Mouse (Mus musculus) olfactory bulb, adult 2 months (tissue): ENCODE results near the gene Ddb1. TPM values are rescaled to one million over a fixed set of nuclear protein-coding genes. Genes with fewer than 3 reads are reported as not detected.

Experiments used
- H3K27ac ChIP-seq: fragments of 200-500 bp; 2 replicates; pipeline ENCODE4 v1.5.1; 2012; ENCODE audit warnings: low read depth, low read length; ENCODE audit not compliant: insufficient read depth
- H3K4me1 ChIP-seq: fragments of 200-500 bp; 2 replicates; pipeline ENCODE4 v1.6.1; 2012; ENCODE audit warnings: low read length; ENCODE audit not compliant: control insufficient read depth, insufficient read depth
- H3K4me3 ChIP-seq: fragments of 200-500 bp; 2 replicates; pipeline ENCODE4 v1.5.1; 2012; ENCODE audit warnings: mild to moderate bottlenecking, low read depth, low read length, moderate library complexity; ENCODE audit not compliant: insufficient read depth
- CTCF ChIP-seq: fragments of 200-500 bp; IDR thresholded peaks from 2 replicates; pipeline ENCODE4 v1.5.1; 2012; ENCODE audit warnings: low read depth, mild to moderate bottlenecking, low read length, moderate library complexity; ENCODE audit not compliant: insufficient read depth
- POLR2A ChIP-seq: fragments of 200-500 bp; IDR thresholded peaks from 2 replicates; pipeline ENCODE4 v1.6.1; 2012; ENCODE audit warnings: mild to moderate bottlenecking, low read depth, low read length, moderate library complexity; ENCODE audit not compliant: insufficient read depth
- WGBS: fragments of 180-500 bp; shearing (Covaris S2); methylation state at CpG from one replicate; pipeline ENCODE4 v1.1.7; 2018; 5-methylcytosine and 5-hydroxymethylcytosine counted together
- polyA plus RNA-seq: library from polyadenylated mRNA; stranded (reverse); fragments of >200 nt; gene quantifications from 2 replicates; pipeline ENCODE4 v1.2.4, GENCODE M21; 2012; ENCODE audit warnings: low replicate concordance; ENCODE audit not compliant: missing spikeins, insufficient read depth, insufficient read length

Ddb1 gene
- polyA plus RNA-seq, 1 experiment: not detected

DNA sequence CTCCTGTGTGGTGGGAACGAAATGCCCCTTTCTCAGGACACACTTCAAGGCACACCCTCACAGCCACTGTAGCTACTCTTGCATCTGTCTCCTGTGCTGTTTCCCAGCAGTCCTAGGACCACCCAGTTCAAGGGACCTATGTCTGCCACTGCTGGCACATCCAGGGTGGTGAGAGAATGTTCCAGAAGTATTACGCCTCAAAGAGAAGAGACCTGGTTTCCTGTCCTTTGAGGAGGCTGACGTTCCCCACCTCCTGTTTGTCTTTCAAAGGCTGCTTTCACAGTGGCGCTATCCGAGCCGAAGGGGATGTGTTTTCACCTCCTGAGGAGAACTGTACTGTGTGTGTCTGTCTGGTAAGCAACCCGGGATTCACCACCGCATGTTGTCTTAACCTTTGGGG, 43.0 kb downstream of the Ddb1 start:
- TF ChIP-seq POLR2A (no peak), CTCF (no peak)
- no peak overlapping the region for H3K4me3 ChIP-seq
- no peaks in the 10 kb centered on the region for H3K4me1 ChIP-seq
- H3K27ac ChIP-seq: no peak overlapping the region
- WGBS: 73% methylated on average over 8 of the region's 8 CpGs

- WGBS: 66% methylated on average over 3 of the region's 3 CpGs
- H3K4me1 ChIP-seq: no peaks in the 10 kb centered on the region
- H3K4me3 ChIP-seq: no peak overlapping the region
- TF ChIP-seq POLR2A (no peak), CTCF (no peak)
- no peak overlapping the region for H3K27ac ChIP-seq
Measured at GRCm38 (mm10) chr19:10656058-10656457, 50.9 kb downstream of the Ddb1 start.

DNA sequence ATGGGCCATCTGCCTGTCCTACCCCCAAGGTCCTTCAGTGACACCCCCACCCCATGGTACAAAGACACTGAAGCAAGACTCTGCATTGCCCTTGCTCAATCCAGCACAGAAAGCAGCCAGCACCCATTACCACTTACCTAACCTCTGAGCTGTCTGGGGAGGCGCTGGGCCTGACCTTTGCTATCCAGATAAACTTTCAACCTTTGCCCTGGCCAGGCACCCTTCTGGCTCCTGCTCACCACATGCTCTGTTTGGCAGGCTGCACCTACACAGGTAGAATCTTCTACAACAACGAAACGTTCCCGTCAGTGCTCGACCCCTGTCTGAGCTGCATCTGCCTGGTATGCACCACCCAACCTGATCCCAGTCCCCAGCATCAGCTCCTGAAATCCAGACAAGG, 52.6 kb downstream of the Ddb1 start:
- Histone ChIP-seq H3K4me1 (no peaks in the 10 kb centered on the region), H3K27ac (no peak overlapping the region), H3K4me3 (no peak overlapping the region)
- no peak for TF ChIP-seq POLR2A
- TF ChIP-seq CTCF: no peak
- 93% methylated on average over 5 of the region's 5 CpGs for WGBS

DNA sequence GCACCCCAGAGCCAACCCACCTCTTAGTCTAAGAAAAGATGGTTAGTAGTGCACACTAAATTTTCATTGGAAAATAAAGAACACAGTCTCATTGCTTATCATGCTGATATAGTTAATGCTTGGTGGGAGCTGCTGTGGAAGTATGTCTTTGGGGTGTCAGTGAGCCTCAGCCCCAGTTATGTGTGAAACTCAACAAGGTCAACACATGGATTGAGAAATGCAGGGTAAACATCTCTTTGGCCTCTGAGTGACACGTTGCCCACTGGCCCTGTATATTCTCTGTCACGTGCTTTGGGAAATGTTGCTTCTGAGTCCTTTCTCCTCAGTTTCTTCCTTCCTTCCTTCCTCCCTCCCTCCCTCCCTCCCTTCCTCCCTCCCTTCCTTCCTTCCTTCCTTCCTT, 53.3 kb downstream of the Ddb1 start:
- 73% methylated on average over 2 of the region's 2 CpGs for WGBS
- Histone ChIP-seq H3K4me1 (no peaks in the 10 kb centered on the region), H3K4me3 (no peak overlapping the region), H3K27ac (no peak overlapping the region)
- TF ChIP-seq CTCF (no peak), POLR2A (no peak)

DNA sequence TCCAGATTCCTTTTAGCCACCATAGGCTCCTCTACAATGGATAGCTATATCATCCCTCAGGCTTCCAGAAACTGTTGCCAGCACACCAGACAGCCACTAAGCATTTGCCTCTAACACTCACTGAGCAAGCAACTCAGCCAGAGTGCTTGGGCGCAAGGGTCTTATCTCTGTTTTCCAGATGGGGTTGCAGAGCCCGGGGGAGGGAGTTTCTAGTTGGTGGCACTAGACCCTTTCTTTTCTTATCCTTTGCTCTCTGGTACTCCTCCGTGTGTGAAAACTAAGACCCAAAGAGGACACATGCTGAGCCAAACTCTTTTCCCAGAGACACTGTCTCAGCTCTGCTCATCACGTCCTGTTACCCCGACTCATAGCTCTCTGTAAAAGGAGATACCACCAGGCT, 56.2 kb downstream of the Ddb1 start:
- Histone ChIP-seq H3K27ac (no peak overlapping the region), H3K4me1 (no peaks in the 10 kb centered on the region)
- WGBS: 81% methylated on average over 5 of the region's 5 CpGs

DNA sequence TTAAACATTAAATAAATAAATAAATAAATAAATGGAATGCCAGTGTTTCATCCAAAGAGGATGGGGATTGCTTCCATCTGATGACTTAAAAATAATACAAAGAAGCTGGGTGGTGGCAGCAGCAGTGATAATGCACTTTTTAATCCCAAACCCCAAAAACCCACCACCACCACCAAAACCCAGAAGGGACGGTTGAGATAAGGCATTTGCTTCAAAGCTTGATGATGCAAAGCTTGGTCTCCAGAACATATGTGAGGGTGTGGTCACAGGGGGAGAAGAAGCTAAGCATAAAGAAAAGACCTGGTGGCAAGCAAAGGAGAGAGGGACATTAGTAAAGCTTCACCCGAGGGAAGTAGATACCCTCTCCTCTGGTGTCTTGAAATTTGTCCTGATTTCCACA, 56.8 kb downstream of the Ddb1 start:
- WGBS: 90% methylated on average over 2 of the region's 2 CpGs
- Histone ChIP-seq H3K4me1 (no peaks in the 10 kb centered on the region), H3K27ac (no peak overlapping the region), H3K4me3 (no peak overlapping the region)
- TF ChIP-seq POLR2A: no peak
- TF ChIP-seq CTCF: no peak

More for the DNA sequence above, 56.2 kb downstream of the Ddb1 start:
- no peak overlapping the region for H3K4me3 ChIP-seq
- no peak for TF ChIP-seq POLR2A
- no peak for TF ChIP-seq CTCF

DNA sequence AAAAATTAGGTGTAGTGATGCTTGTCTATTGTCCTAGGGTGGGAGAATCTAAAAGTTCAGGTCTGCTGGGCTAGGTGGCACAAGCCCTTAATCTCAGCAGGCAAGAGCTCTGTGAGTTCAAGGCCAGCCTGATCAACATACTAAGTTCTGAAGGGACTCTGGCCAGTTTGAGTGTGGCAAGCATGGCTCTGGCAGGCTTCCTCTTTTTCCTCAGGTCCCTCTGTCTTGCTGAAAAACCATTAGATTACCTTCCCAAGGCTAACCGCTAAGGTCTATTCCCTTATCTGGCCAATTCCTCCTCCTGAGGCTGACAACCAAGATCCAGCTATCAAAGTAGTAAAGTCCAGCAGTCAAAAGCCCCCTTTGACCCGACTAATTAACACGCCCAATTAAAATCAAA, 57.5 kb downstream of the Ddb1 start:
- Histone ChIP-seq H3K27ac (no peak overlapping the region), H3K4me1 (no peaks in the 10 kb centered on the region), H3K4me3 (no peak overlapping the region)
- no peak for TF ChIP-seq POLR2A
- TF ChIP-seq CTCF: no peak
- 67% methylated on average over 3 of the region's 3 CpGs for WGBS

DNA sequence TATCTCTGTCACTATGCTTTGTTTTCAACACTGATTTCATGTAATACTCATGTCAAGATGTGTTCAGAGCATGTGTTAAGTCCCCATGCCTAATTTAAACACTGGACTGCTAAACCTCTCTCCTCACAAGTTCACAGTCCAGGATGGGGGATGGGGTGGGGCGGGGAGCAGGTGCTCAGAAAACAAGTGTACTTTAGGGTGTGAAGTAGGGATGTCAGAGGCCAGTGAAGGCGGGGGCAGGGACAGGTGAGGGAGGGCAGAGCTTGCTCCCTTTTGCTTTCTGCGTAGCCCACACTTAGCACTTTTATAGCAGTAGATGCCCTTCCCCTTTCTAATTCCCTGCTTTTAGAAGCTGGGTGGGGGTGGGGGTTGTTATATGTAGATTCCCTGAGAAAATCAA, 60.0 kb downstream of the Ddb1 start:
- no peak for TF ChIP-seq POLR2A
- TF ChIP-seq CTCF: no peak
- Histone ChIP-seq H3K27ac (no peak overlapping the region), H3K4me1 (no peaks in the 10 kb centered on the region), H3K4me3 (no peak overlapping the region)
- WGBS: 65% methylated on average over 3 of the region's 3 CpGs

- Histone ChIP-seq H3K4me1 (no peaks in the 10 kb centered on the region), H3K27ac (no peak overlapping the region), H3K4me3 (no peak overlapping the region)
- 6% methylated on average over 2 of the region's 2 CpGs for WGBS
- TF ChIP-seq POLR2A (no peak), CTCF (no peak)
Measured at GRCm38 (mm10) chr19:10665499-10665898, 60.4 kb downstream of the Ddb1 start.

DNA sequence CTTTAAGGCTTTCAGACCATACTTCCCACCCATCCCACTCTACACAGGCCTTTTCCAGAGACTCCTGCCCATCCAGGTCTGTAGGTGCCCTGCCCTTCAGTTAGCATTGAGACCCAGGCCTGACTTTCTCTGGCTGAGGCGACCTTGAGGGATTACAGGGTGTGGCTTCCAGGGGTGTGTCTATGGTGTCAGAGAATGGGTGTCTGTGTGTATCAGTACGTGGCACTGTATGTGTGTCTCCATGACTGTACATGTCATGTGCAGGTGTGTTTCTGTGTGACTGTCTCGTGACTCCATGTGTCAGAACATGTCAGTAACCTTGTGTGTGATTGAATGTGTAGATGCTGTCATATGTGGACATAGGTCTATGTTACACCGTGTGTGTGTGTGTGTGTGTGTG, 66.2 kb downstream of the Ddb1 start:
- Histone ChIP-seq H3K4me3 (no peak overlapping the region), H3K27ac (no peak overlapping the region), H3K4me1 (no peaks in the 10 kb centered on the region)
- WGBS: 87% methylated on average over 4 of the region's 4 CpGs
- TF ChIP-seq POLR2A: no peak
- TF ChIP-seq CTCF: no peak
